Mouse (Mus musculus) kidney, adult 2 months (tissue): ENCODE measurements at regions not wholly inside any gene's neighbourhood (a gene's known extent, or its start where the extent isn't known, plus 50 kb on each side); places are given as distances from the start of the nearest gene placed in this dataset.

Source experiments
- CTCF ChIP-seq: fragments of 200-500 bp; conservative IDR thresholded peaks from 2 replicates; pipeline ENCODE4 v1.5.1; 2011; ENCODE audit warnings: low read depth, mild to moderate bottlenecking, control low read depth, low read length, moderate library complexity, mixed read lengths; ENCODE audit not compliant: insufficient read depth, insufficient read length
- POLR2A ChIP-seq: fragments of 200-500 bp; IDR thresholded peaks from one replicate; pipeline ENCODE4 v1.6.1; 2011; ENCODE audit warnings: low read depth, low read length, control low read depth

- TF ChIP-seq CTCF = no peak
- TF ChIP-seq POLR2A = no peak
Measured at GRCm38 (mm10) chr8:128225123-128225522, 133.3 kb upstream of the Nrp1 start.
